Mouse (Mus musculus) embryonic facial prominence, embryonic 13.5 days (tissue): ENCODE data around the gene Smap2. TPM values are rescaled to one million over a fixed set of nuclear protein-coding genes. Genes with fewer than 3 reads are reported as not detected.

ENCODE experiments used
- ATAC-seq: fragments of 200-750 bp; cut with Nextera tagmentation; 2 replicates; pipeline ENCODE4 v1.8.0; 2017; ENCODE audit warnings: low read depth; ENCODE audit not compliant: insufficient number of reproducible peaks, insufficient read depth, low FRiP score, low TSS enrichment
- H3K27ac ChIP-seq: fragments of 300-500 bp; sonication (generic); 2 replicates; pipeline ENCODE4 v1.5.1; 2015; ENCODE audit warnings: moderate library complexity, mild to moderate bottlenecking, inconsistent platforms
- H3K27me3 ChIP-seq: fragments of 300-500 bp; sonication (generic); 2 replicates; pipeline ENCODE4 v1.6.1; 2015; ENCODE audit warnings: mild to moderate bottlenecking, inconsistent platforms
- H3K36me3 ChIP-seq: fragments of 300-500 bp; sonication (generic); 2 replicates; pipeline ENCODE4 v1.6.1; 2015; ENCODE audit warnings: mild to moderate bottlenecking, inconsistent platforms
- H3K4me1 ChIP-seq: fragments of 300-500 bp; sonication (generic); 2 replicates; pipeline ENCODE4 v1.6.1; 2015; ENCODE audit warnings: inconsistent platforms
- H3K4me2 ChIP-seq: fragments of 300-500 bp; sonication (generic); 2 replicates; pipeline ENCODE4 v1.6.1; 2015; ENCODE audit warnings: moderate library complexity, mild to moderate bottlenecking, inconsistent platforms
- H3K4me3 ChIP-seq: fragments of 300-500 bp; sonication (generic); 2 replicates; pipeline ENCODE4 v1.5.1; 2015; ENCODE audit warnings: mild to moderate bottlenecking, inconsistent platforms
- H3K9ac ChIP-seq: fragments of 300-500 bp; sonication (generic); 2 replicates; pipeline ENCODE4 v1.6.1; 2015; ENCODE audit warnings: mild to moderate bottlenecking, inconsistent platforms
- H3K9me3 ChIP-seq: fragments of 300-500 bp; sonication (generic); 2 replicates; pipeline ENCODE4 v1.6.1; 2016; ENCODE audit warnings: inconsistent platforms
- WGBS: fragments of 180-500 bp; shearing (Covaris S2); methylation state at CpG from one replicate; pipeline ENCODE4 v1.1.7; 2015; ENCODE audit warnings: mixed read lengths; 5-methylcytosine and 5-hydroxymethylcytosine counted together
- polyA plus RNA-seq: library from polyadenylated mRNA; unstranded; fragments of >200 nt; fragmentation: Nextera tagmentation; extraction: Ambion mirVana; gene quantifications from 2 replicates; pipeline ENCODE4 v1.2.1, GENCODE M21; 2015

Smap2 gene
- polyA plus RNA-seq, 1 experiment from 2014 or later = 13.7 TPM

DNA sequence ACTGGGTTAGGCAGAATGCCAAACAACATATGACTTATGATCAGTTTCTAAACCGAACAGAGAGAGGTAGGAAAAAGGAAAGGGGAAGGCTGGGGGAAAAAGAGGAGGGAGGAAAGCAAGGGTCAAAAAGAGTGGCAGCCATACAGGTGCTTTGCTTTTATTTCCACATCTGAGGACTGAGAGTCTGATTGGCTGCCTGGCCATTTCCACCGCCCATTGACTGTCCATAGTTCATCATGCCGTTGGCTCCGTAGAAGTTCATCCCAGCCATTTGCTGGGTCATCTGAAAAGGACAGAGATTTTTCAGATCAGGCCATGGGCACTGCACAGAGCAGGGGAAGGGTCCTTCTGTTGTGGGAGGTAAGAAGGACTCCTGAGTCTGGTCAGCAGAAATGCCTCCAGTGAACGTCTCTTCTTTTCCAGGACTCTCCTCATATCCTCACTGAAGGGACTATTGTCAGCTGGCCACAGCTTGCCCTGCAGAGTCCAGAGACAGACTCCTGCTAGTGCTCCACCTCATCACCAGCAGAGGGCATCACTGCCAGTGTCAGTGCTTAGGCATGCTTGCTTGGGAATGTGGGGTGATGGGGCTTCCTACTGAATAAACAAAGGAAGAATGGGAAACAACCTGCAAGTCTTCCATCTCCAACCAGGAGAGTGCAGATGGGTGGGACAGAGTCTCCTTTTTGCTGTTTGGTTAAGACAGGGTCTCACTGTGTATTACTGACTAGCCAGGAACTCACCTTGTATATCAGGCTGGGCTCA is 47.5 kb downstream of the Smap2 start:
- ATAC-seq = no peak
- peaks cover 52% of the 10 kb centered on the region for H3K36me3 ChIP-seq

DNA sequence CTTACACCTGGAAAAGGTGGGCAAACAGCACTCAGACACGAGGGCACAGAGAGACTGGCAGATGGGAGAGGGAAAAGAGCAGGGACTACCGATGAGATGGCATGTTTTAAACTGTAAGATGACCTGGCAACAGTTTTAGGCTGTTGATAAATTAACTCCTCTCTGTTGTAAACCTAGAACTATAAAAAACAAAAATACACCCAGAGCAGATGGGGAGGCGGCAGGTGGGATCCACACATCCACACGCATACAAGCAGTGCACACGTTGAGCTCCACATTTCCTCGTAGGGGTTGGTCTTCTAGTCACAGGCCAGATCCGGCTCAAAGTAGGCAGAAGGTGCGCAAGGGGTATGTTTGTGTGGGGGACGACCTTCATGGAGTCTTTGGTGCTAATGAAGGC is 48.6 kb downstream of the Smap2 start:
- no peak overlapping the region for H3K4me2 ChIP-seq
- H3K36me3 ChIP-seq = peaks cover 45% of the 10 kb centered on the region
- no peaks in the 10 kb centered on the region for H3K27me3 ChIP-seq
- no peak overlapping the region for H3K4me3 ChIP-seq
- no peaks in the 10 kb centered on the region for H3K9me3 ChIP-seq
- H3K27ac ChIP-seq = no peak overlapping the region
- no peak overlapping the region for H3K9ac ChIP-seq
- no peak for ATAC-seq
- no peaks in the 10 kb centered on the region for H3K4me1 ChIP-seq
- 90% methylated on average over 9 of the region's 9 CpGs for WGBS

More for the DNA sequence above, 47.5 kb downstream of the Smap2 start:
- Histone ChIP-seq H3K4me3 (no peak overlapping the region), H3K27me3 (no peaks in the 10 kb centered on the region), H3K4me2 (no peak overlapping the region), H3K9me3 (no peaks in the 10 kb centered on the region), H3K27ac (no peak overlapping the region), H3K4me1 (no peaks in the 10 kb centered on the region), H3K9ac (no peak overlapping the region)
- 79% methylated on average over 5 of the region's 5 CpGs for WGBS

DNA sequence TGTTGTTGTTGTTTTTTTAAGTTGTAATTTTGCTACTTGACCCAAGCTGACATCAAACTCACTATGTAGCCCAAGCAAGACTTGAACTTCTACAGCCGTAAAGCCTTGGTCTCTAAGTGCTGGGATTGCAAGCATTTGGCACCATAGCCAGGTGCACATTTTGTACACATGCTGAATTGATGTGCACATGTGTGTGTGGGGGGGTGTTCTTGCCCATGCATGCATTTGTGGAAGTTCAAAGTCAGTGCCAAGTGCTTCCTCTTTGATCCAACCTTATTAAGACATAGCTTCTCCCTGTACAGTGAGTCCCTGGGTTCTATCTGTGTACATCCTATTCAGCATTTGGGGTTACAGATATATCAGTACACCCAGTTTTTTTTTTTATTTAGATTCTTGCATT is 61.5 kb downstream of the Smap2 start:
- Histone ChIP-seq H3K4me2 (no peak overlapping the region), H3K4me1 (peaks cover 4% of the 10 kb centered on the region), H3K9ac (no peak overlapping the region), H3K4me3 (no peak overlapping the region), H3K9me3 (no peaks in the 10 kb centered on the region), H3K36me3 (no peaks in the 10 kb centered on the region), H3K27me3 (no peaks in the 10 kb centered on the region), H3K27ac (no peak overlapping the region)
- WGBS = 93% methylated on average over 1 of the region's 1 CpGs
- no peak for ATAC-seq

DNA sequence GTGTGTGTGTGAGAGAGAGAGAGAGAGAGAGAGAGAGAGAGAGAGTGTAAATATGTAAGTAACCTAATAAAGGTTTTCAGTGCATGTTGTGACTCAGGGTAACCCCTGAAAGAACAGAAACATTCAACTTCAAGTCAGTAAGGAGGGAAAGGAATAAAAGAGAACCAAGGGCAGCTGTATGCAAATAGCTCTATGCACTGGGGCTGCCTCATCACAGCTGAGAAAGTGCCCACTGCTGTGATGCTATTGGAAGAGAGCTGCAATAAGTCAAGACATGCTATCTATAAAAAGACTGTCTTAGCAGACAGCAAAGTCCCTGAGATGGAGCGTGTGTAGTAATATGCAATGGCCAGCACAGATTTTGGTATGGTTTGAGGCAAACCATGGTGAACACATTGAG is 63.4 kb downstream of the Smap2 start:
- no peaks in the 10 kb centered on the region for H3K27me3 ChIP-seq
- ATAC-seq = no peak
- no peak overlapping the region for H3K9ac ChIP-seq
- H3K4me3 ChIP-seq = no peak overlapping the region
- H3K4me2 ChIP-seq = no peak overlapping the region
- H3K4me1 ChIP-seq = peaks cover 4% of the 10 kb centered on the region
- H3K27ac ChIP-seq = no peak overlapping the region
- H3K9me3 ChIP-seq = no peaks in the 10 kb centered on the region
- 84% methylated on average over 1 of the region's 1 CpGs for WGBS
- no peaks in the 10 kb centered on the region for H3K36me3 ChIP-seq

GRCm38 (mm10) chr4:120953038-120953437 is 64.0 kb downstream of the Smap2 start:
- ATAC-seq = no peak
- 77% methylated on average over 4 of the region's 4 CpGs for WGBS
- H3K4me1 ChIP-seq = peaks cover 4% of the 10 kb centered on the region
- no peak overlapping the region for H3K9ac ChIP-seq
- no peaks in the 10 kb centered on the region for H3K36me3 ChIP-seq
- H3K9me3 ChIP-seq = no peaks in the 10 kb centered on the region
- no peak overlapping the region for H3K4me2 ChIP-seq
- H3K4me3 ChIP-seq = no peak overlapping the region
- H3K27me3 ChIP-seq = no peaks in the 10 kb centered on the region
- H3K27ac ChIP-seq = no peak overlapping the region; the same call in 1 of the 2 replicates

DNA sequence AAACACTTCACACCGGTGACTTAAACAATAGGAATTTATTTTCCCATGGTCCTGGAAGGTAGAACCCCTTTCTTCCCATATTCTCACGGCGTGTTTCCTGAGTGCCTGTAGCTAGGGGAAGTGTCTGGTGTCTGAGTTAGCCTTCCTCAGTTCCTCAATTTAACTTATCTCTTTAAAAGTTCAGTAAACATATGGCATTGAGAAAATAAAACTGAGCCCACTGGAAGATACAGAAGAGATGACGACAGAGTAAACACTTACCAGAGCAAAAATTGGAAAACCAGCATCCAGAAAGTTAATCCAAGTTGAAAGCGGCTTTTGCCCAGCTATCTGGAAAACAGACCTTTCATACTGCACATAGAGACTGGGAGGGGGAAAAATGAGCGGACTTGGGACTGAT is 64.9 kb downstream of the Smap2 start:
- Histone ChIP-seq H3K4me3 (peak overlapping the region; percentile 84), H3K9ac (peak overlapping the region; percentile 90), H3K27ac (no peak overlapping the region; the same call in 1 of the 2 replicates), H3K4me1 (peaks cover 4% of the 10 kb centered on the region), H3K27me3 (no peaks in the 10 kb centered on the region), H3K9me3 (no peaks in the 10 kb centered on the region), H3K36me3 (peaks cover 4% of the 10 kb centered on the region), H3K4me2 (peak overlapping the region; percentile 79)
- ATAC-seq = no peak
- 41% methylated on average over 6 of the region's 6 CpGs for WGBS

GRCm38 (mm10) chr4:120951428-120951973 is 65.5 kb downstream of the Smap2 start, which contains the start of gene Zfp69:
Zfp69 (minus strand) TSS chr4:120951699.
- no peaks in the 10 kb centered on the region for H3K9me3 ChIP-seq
- peak; percentile 97 for ATAC-seq
- H3K36me3 ChIP-seq = peaks cover 8% of the 10 kb centered on the region
- WGBS = under 1% methylated on average over 59 of the region's 60 CpGs
- H3K27ac ChIP-seq = peak within 1 kb of the TSS; percentile 92
- peak within 1 kb of the TSS; percentile 90 for H3K9ac ChIP-seq
- H3K4me2 ChIP-seq = peak within 1 kb of the TSS; percentile 79
- peak within 1 kb of the TSS; percentile 84 for H3K4me3 ChIP-seq
- H3K4me1 ChIP-seq = peaks cover 4% of the 10 kb centered on the region
- no peaks in the 10 kb centered on the region for H3K27me3 ChIP-seq

DNA sequence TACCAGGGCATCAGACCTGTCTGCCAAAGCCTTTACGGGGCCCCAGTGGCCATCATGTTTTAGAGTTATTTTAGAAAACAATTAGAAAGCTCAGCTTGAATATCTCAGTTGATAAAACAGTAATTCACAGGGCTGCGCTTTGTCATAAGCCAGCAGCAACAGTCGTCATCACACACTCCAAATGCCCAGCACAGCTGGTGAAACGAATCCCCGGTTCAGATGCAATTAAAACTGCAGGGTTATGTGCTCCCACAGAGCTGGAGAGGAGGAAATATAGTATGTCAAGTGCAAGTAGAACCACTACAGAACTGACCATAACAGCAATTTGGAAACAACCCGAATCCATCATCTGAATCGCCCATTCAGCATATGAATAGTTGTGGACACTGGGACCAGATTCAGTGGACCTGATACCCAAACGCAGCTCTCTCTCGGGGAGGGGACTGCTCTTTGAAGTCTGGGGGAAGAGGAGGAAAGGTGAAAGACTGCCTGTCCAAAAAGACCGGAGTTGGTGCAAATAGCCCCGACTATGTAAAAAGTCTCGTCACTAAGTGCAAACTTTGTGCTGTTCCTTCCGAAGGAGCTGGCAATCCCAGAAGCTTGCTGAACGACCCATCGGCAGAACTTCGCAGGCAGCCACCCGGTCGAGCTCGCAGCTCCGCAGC is 66.2 kb downstream of the Smap2 start:
- ATAC-seq = no peak
- H3K9ac ChIP-seq = peak overlapping the region; percentile 90
- peak overlapping the region; percentile 79 for H3K4me2 ChIP-seq
- H3K4me3 ChIP-seq = peak overlapping the region; percentile 84
- H3K27ac ChIP-seq = peak overlapping the region; percentile 92
- no peaks in the 10 kb centered on the region for H3K9me3 ChIP-seq
- H3K27me3 ChIP-seq = no peaks in the 10 kb centered on the region
- peaks cover 4% of the 10 kb centered on the region for H3K4me1 ChIP-seq
- WGBS = 6% methylated on average over 20 of the region's 20 CpGs
- peaks cover 13% of the 10 kb centered on the region for H3K36me3 ChIP-seq

DNA sequence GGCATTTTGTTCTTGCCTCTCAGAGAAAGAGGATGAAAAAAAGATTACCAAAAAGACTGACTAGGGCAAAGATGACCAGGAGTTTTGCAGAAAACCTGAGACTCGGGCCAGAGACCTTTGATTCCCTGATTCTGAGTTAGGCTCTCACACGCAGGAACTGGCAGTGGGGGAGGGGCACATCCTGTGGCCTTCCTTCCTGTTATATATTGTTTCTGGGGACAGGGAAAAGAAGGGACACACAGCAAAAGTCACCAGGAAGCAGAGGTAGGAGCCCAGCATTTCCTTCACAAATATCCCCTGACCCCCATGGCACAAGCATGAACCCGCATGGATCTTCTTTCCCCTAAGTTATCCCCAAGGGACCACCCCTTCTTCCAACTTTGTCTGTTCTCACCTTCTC is 68.1 kb downstream of the Smap2 start:
- WGBS = 52% methylated on average over 3 of the region's 3 CpGs
- ATAC-seq = no peak

DNA sequence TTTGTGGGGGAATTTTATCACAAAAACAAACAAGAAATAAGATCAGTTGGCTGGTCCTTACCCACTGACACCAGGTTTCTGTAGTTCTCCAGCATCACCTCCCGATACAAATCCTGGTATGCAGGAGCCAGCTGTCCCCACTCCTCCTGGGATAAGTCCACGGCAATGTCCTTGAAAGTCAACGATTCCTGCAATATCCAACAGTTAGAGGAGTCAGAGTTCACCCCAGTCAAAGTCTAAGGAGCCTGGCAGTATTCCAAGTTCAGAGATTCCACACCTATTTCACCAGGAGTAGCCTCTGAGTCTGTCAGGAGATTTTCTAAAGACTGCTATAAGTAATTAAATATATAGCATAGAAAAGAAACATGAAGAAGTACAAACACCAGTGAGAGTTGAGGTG is 82.0 kb downstream of the Smap2 start:
- no peak overlapping the region for H3K9ac ChIP-seq
- 87% methylated on average over 3 of the region's 3 CpGs for WGBS
- no peaks in the 10 kb centered on the region for H3K9me3 ChIP-seq
- H3K4me2 ChIP-seq = no peak overlapping the region
- ATAC-seq = no peak
- H3K27me3 ChIP-seq = no peaks in the 10 kb centered on the region
- H3K27ac ChIP-seq = no peak overlapping the region
- H3K36me3 ChIP-seq = peaks cover 16% of the 10 kb centered on the region
- no peak overlapping the region for H3K4me3 ChIP-seq
- H3K4me1 ChIP-seq = no peaks in the 10 kb centered on the region

More for the DNA sequence above, 68.1 kb downstream of the Smap2 start:
- Histone ChIP-seq H3K9ac (no peak overlapping the region), H3K4me2 (no peak overlapping the region), H3K4me3 (no peak overlapping the region), H3K4me1 (peaks cover 4% of the 10 kb centered on the region), H3K9me3 (no peaks in the 10 kb centered on the region), H3K27ac (no peak overlapping the region), H3K27me3 (no peaks in the 10 kb centered on the region), H3K36me3 (peaks cover 16% of the 10 kb centered on the region)

DNA sequence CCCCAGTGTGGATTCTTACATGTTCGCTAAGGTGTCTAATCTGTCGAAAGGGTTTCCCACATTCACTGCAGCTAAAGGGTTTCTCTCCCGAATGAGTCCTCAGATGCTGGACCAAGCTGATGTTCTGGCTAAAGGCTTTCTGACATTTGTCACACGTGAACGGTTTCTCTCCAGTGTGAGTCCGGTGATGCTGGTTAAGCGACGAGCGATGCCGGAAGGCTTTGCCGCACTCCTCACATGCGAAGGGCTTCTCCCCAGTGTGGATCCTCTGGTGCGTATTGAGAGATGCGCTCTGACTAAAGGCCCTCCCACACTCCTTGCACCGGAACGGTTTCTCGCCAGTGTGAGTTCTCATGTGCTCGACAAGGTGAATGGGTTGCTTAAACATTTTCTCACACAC is 86.3 kb downstream of the Smap2 start:
- Histone ChIP-seq H3K9ac (no peak overlapping the region), H3K4me1 (no peaks in the 10 kb centered on the region), H3K36me3 (peaks cover 16% of the 10 kb centered on the region), H3K4me3 (no peak overlapping the region), H3K27ac (no peak overlapping the region), H3K27me3 (no peaks in the 10 kb centered on the region), H3K4me2 (no peak overlapping the region), H3K9me3 (no peaks in the 10 kb centered on the region)
- WGBS = 95% methylated on average over 18 of the region's 18 CpGs
- ATAC-seq = no peak

GRCm38 (mm10) chr4:120928686-120929085 is 88.4 kb downstream of the Smap2 start:
- no peaks in the 10 kb centered on the region for H3K27me3 ChIP-seq
- H3K4me1 ChIP-seq = peaks cover 6% of the 10 kb centered on the region; the same call in 1 of the 2 replicates
- no peak for ATAC-seq
- no peaks in the 10 kb centered on the region for H3K9me3 ChIP-seq
- no peak overlapping the region for H3K4me2 ChIP-seq
- H3K4me3 ChIP-seq = no peak overlapping the region
- no peak overlapping the region for H3K27ac ChIP-seq
- H3K9ac ChIP-seq = no peak overlapping the region
- H3K36me3 ChIP-seq = peaks cover 11% of the 10 kb centered on the region
- WGBS = 79% methylated on average over 3 of the region's 3 CpGs
